Mouse (Mus musculus): ENCODE data around the gene Vmn1r21. TPM values are rescaled to one million over a fixed set of nuclear protein-coding genes. Genes with fewer than 3 reads are reported as not detected.
A peak's percentile ranks its signal among the peaks of the same experiment; 100 is the strongest.
"Not testable (repeated sequence)": the region's sequence is repeated elsewhere in the genome, so short reads cannot be mapped to it uniquely, and the experiment has no call there.

The Vmn1r21 gene
- not detected in 2 replicates for polyA plus RNA-seq (2015; fragmentation: Nextera tagmentation; extraction: Ambion mirVana)

DNA sequence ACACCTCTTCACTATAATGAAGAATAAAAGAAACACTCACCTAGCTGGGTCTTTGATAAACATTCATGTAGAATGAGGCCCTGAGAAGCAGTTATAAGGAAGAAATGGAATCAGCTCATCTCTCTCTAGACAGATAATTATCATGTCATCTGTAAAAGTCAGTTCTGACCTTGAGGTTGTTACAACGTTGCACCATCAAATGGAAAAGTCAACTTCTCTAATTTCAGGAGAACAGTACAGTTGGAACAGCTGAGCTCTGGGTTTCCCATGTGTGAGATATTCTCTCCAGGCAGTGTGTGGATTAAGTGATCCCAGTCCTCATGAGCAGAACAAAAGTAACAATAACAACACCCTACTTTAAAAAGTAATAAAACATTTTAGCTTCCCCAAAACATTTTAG, at the start of gene Vmn1r21:
Gene Vmn1r21, minus strand, starts transcription at position 58 of the 400 bp plus-strand sequence.
- Histone ChIP-seq H3K4me1 (replicated peaks; ENCODE audit: control insufficient read depth, insufficient read depth, low read length) (no peaks in the 10 kb centered on the region), H3K9ac (ENCODE audit: low read depth, low read length) (no peak within 1 kb of the TSS), H3K4me2 (replicated peaks; ENCODE audit: low read depth) (no peak within 1 kb of the TSS), H3K27ac (ENCODE audit: low read depth, low read length) (no peak within 1 kb of the TSS), H3K4me3 (ENCODE audit: low read depth, low read length) (no peak within 1 kb of the TSS), H3K27me3 (replicated peaks; ENCODE audit: control insufficient read depth, insufficient read depth, low read length) (no peaks in the 10 kb centered on the region), H3K36me3 (ENCODE audit: control insufficient read depth, insufficient read depth) (no peaks in the 10 kb centered on the region), H3K9me3 (ENCODE audit: control insufficient read depth) (no peaks in the 10 kb centered on the region)
- WGBS, result 48% methylated on average over 1 of the region's 1 CpGs
- ATAC-seq, result no peak
- no peak for TF ChIP-seq CTCF (IDR thresholded peaks at IDR 0.05; ENCODE audit: low read depth)

DNA sequence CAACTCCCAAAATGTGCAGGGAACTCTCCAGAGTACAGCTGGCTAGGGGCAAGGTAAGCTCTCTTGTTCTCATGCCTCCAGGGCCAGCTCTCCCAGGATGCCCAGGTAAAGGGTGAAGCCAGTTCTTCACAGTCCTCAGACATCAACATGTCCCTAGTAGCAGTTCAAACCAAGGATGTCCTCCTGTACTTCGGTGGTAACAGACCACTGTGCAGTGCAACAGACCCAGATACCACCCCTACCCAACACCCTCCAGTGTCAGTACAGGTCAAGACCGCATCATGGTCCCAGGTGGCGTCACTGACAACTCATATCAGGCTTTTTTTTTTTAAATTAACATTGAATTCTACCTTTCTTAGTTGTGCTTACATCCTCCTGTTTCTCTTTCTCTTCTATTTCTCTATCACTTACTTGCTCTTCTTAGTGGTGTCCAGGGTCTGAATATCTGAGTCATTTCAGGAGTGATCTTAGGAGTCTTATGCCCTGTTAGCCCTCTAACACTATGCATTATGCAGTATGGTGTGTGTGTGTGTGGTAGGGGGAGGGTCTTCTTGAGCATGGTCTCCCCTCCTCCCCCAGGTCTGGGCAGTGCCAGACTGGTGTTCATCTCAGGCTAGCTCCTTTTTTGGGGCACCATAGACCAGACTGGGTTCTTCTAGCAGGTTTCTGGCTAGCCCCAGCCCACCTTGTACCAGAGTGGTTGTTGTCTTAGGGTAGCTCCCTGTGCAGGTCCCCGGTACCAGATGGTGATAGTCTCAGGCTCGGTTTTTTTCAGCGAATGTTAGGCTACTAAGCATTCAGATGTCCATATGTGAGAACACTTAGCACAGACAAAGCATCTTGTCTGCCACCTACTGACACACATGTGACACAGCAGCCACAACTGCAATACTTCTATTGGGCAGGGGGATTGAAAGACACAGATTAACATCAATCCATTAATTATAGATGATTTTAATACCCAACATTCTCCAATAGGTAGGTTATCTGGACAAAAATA, 9.2 kb upstream of the Vmn1r21 start:
- no peaks in the 10 kb centered on the region for H3K27me3 ChIP-seq (replicated peaks; ENCODE audit: control insufficient read depth, insufficient read depth, low read length)
- no peaks in the 10 kb centered on the region for H3K36me3 ChIP-seq (ENCODE audit: control insufficient read depth, insufficient read depth)
- peak; percentile 36; the same call in 1 of the 2 replicates for ATAC-seq
- H3K9me3 ChIP-seq (ENCODE audit: control insufficient read depth), result no peaks in the 10 kb centered on the region
- no peak overlapping the region for H3K4me2 ChIP-seq (replicated peaks; ENCODE audit: low read depth)
- no peaks in the 10 kb centered on the region for H3K4me1 ChIP-seq (replicated peaks; ENCODE audit: control insufficient read depth, insufficient read depth, low read length)
- TF ChIP-seq CTCF (IDR thresholded peaks at IDR 0.05; ENCODE audit: low read depth), result peak; percentile 90
- 51% methylated on average over 6 of the region's 6 CpGs for WGBS
- H3K27ac ChIP-seq (ENCODE audit: low read depth, low read length), result no peak overlapping the region
- no peak overlapping the region for H3K4me3 ChIP-seq (ENCODE audit: low read depth, low read length)
- H3K9ac ChIP-seq (ENCODE audit: low read depth, low read length), result no peak overlapping the region

DNA sequence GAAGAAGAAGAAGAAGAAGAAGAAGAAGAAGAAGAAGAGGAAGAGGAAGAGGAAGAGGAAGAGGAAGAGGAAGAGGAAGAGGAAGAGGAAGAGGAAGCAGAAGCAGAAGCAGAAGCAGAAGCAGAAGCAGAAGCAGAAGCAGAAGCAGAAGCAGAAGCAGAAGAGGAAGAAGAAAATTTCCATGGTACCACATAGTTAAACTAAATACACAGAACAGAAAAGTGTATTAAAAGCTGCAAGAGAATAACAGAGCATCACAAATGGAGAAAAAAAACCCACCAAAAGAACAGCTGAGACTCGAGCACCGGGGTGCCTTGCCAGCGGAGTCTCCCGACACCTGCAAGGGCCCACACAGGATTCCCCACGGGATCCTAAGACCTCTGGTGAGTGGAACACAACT, 1.0 kb upstream of the Vmn1r21 start:
- H3K4me1 ChIP-seq (replicated peaks; ENCODE audit: control insufficient read depth, insufficient read depth, low read length); H3K27ac ChIP-seq (ENCODE audit: low read depth, low read length); H3K4me3 ChIP-seq (ENCODE audit: low read depth, low read length); H3K9ac ChIP-seq (ENCODE audit: low read depth, low read length); H3K9me3 ChIP-seq (ENCODE audit: control insufficient read depth); ATAC-seq; H3K4me2 ChIP-seq (replicated peaks; ENCODE audit: low read depth); H3K27me3 ChIP-seq (replicated peaks; ENCODE audit: control insufficient read depth, insufficient read depth, low read length); H3K36me3 ChIP-seq (ENCODE audit: control insufficient read depth, insufficient read depth): not testable (repeated sequence)
- 89% methylated on average over 5 of the region's 5 CpGs for whole genome bisulfite sequencing

DNA sequence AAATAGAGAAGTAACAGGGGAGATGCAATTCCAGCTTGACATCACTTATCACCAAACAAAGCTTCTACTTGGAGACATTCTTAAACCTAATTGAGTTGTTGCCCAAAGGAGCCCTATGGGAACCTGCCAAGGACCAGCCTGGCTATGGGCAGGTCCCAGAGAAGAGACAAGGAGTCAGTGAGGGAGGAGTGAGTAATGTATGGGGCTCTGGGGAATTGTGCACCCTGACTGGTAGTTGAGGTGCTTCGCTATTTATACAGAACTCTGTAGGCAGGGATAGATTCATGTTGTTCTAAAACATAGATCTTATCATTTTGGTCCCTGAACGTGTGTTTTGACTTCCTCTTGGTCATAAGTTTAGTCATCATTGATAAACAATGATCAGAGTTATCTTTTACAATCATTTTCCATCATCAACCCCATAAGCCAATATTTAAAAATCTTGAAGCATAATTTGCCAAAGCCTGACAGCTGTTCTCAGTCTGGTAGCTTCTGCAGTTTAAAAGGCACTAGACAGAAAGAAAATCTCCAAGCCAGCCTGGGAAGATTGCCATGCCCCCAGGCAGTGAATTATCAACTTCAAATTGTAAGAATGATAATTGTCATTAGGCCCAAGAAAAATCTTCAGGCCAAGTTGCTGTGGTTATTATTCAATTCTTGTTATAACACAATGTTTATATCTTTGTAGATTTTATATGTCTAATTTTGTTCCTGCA, 10.3 kb downstream of the Vmn1r21 start:
- H3K27ac ChIP-seq (ENCODE audit: low read depth, low read length), result no peak overlapping the region
- WGBS, result 67% methylated on average over 2 of the region's 2 CpGs
- no peak for ATAC-seq
- no peaks in the 10 kb centered on the region for H3K27me3 ChIP-seq (replicated peaks; ENCODE audit: control insufficient read depth, insufficient read depth, low read length)
- no peak overlapping the region for H3K4me2 ChIP-seq (replicated peaks; ENCODE audit: low read depth)
- H3K9ac ChIP-seq (ENCODE audit: low read depth, low read length), result no peak overlapping the region
- no peak for TF ChIP-seq CTCF (IDR thresholded peaks at IDR 0.05; ENCODE audit: low read depth)
- H3K4me3 ChIP-seq (ENCODE audit: low read depth, low read length), result no peak overlapping the region
- H3K9me3 ChIP-seq (ENCODE audit: control insufficient read depth), result no peaks in the 10 kb centered on the region
- H3K4me1 ChIP-seq (replicated peaks; ENCODE audit: control insufficient read depth, insufficient read depth, low read length), result no peaks in the 10 kb centered on the region
- H3K36me3 ChIP-seq (ENCODE audit: control insufficient read depth, insufficient read depth), result no peaks in the 10 kb centered on the region

DNA sequence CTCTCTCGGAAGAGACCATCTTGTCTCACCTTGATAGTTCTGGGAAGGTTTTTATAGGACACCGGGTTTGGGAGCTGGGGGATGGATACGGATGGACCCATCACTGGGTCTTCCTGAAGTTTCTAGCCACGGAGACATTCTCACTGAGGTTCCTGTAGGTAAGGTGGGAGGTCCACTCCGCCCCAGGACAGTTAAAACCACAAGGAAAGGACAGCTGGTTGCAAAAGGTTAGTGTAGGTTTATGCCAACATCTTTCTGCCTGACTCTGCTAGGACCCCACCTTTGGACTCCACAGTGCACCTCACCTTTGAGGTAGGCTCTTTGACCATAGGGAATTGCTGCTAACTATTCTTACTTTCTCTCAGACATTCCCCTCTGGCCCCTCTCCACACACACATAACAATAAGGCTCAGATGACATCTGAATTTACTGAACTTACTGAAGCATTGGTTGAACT, 24.9 kb downstream of the Vmn1r21 start:
- Histone ChIP-seq H3K9me3 (ENCODE audit: control insufficient read depth) (no peaks in the 10 kb centered on the region), H3K36me3 (ENCODE audit: control insufficient read depth, insufficient read depth) (no peaks in the 10 kb centered on the region), H3K4me1 (replicated peaks; ENCODE audit: control insufficient read depth, insufficient read depth, low read length) (no peaks in the 10 kb centered on the region), H3K4me3 (ENCODE audit: low read depth, low read length) (peak overlapping the region; percentile 94), H3K27me3 (replicated peaks; ENCODE audit: control insufficient read depth, insufficient read depth, low read length) (no peaks in the 10 kb centered on the region), H3K27ac (ENCODE audit: low read depth, low read length) (peak overlapping the region; percentile 88; the same call in 1 of the 2 replicates), H3K4me2 (replicated peaks; ENCODE audit: low read depth) (peak overlapping the region; percentile 85), H3K9ac (ENCODE audit: low read depth, low read length) (peak overlapping the region; percentile 85)
- under 1% methylated on average over 5 of the region's 5 CpGs for WGBS
- ATAC-seq, result peak; percentile 26; the same call in 1 of the 2 replicates
- TF ChIP-seq CTCF (IDR thresholded peaks at IDR 0.05; ENCODE audit: low read depth), result no peak

Measured in intestine, postnatal 0 days (tissue).